Mouse (Mus musculus) lung, postnatal 36 days (tissue): Measurements from ENCODE around the gene Mpv17l2.

Experiments used
- DNase-seq: peaks from one replicate; pipeline ENCODE4 v3.0.0; 2022; ENCODE audit warnings: mixed read lengths

The Mpv17l2 gene

DNA sequence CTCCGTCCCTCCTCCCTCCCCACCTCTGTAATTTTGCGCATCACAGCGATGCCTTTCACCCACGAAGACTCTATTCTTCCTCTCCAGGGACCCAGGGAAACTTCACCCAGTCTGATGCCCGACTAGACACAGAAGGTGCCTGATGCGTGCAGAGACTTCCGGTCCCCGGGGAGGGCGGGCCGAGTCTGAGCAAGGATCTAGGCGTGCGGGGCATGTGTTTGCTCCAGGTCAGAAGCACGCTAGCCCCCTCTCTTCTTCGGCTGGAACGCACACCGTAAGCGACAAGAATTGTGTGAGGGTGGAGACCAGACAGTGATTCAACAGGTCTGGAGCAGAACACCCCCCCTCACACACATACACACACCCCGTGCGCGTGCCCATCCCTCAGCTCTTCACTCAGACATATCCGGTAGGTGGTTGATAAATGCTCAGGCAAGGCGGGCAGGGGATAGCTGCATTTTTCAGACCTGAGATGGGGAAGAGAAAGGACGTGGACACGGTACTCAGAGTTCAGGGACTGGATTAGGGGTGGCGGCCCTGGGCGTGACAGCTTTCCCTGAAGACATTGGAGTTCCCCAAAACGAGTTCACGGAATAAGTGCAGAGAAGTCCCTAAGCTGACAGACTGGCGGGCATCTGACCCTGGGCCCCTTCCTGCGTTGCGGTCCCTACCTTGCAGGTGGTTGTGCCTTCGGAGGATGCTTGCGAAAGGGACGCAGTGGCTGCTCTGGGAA lies 5.3 kb upstream of the Mpv17l2 start:
- peak; percentile 76 for DNase-seq

DNA sequence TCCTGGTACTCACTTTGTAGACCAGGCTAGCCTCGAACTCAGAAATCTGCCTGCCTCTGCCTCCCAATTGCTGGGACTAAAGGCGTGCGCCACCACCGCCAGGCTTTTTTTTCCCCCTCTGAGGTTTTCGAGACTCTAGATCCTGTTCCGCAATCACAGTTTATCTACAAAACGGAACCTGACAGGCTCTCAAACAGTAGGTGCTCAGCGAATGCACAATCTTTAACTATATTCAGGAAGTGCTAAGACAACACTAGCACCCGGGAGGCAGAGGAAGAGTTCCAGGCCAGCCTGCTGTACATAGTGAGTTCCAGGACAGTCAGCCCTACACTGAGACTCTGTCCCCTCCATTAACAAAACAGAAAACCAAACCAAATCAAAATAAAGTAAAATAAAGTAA lies 4.6 kb upstream of the Mpv17l2 start:
- DNase-seq = no peak

DNA sequence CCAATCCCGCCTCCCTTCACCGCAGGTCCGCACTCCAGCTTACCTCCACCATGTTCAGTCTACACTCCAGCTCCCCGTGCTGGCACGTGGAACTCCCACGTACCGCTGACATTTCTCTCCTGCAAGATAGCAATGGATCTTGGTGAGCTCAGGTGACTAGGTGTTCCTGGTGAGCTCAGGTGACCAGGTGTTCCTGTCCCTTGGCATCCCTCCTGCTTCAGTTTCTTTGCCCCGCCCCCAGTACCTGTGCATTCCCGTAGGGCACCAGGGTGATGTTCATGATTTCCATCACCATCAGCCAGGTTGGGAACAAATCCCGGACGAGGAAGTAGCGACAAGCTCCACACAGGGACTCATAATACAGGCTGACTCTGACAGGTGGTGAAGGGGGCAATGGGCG lies 3.9 kb upstream of the Mpv17l2 start:
- DNase-seq = no peak

DNA sequence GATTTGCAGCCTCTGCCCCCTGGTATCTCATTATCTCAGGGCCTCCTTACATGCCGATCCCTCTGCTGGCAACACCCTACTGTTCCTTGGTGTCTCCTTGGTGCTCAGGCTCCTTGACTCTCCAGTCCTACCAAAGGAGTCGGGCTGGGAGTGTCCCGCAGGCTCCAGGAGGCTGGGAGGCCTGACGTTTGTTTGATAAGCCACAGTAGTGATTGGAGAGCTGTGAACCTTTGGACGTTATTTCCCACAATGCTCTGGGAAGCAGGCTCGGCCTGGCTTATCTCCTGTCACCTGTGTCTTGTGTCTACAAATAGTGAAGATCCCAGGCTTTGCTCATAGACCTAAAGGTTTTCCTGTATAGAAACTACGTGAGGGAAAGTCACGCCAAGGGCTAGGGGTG lies 3.3 kb upstream of the Mpv17l2 start:
- no peak for DNase-seq

DNA sequence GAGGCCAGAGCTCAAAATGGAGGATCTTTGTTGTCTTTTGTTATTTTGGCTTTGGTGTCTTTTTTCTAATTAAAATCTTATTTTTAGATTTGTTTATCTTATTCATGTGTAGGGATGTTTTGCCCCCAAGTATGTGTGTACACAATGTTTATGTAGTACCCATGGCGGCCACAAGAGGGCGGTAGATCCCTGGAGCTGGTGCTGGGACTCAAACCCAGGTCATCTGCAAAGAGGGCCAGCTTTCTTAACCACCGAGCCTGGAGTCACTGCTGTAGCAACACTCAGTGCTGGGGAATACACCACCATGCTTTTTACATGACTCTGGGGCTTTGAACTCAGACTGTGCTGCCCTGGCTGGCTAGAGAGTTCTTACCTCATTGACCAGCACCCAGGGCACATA lies 2.6 kb upstream of the Mpv17l2 start:
- peak; percentile 76 for DNase-seq

DNA sequence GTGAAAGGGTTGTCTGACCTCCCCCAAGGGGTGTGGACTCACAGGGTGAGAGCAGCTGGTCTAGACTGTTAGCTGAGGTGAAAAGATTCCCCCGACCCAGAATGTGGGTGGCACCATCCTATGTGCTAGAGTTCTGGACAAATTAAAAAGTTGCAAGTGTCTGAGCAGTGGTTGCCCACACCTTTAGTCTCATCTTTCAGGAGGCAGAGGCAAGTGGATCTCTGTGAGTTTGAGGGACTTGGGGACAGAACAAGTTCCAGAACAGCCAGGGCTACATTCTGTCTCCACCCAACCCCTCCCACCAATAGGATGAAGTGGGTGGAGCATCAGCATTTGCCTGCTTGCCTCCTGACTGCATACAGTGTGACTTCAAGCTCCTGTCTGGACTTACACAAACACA lies 1.4 kb upstream of the Mpv17l2 start:
- no peak for DNase-seq

DNA sequence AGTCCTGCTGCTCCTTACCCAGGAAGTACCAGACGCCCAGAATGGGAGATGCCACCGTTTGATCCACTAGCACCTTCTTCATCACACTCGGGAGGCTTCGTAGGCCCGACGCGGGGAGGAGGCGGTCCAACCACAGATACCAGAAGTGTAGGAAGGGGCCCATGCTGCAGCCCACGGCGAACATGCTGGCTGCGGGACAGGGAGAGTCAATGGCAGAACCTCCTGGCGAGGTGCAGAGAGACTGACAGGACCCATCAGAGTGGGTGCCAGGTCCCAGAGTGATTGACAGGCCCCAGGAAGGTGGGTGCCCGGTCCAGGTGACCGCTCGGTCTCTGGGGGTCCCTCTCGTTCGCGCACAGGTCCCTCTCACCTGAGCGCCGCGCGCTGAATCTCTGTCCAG lies 396 bp downstream of the Mpv17l2 start:
- no peak for DNase-seq

DNA sequence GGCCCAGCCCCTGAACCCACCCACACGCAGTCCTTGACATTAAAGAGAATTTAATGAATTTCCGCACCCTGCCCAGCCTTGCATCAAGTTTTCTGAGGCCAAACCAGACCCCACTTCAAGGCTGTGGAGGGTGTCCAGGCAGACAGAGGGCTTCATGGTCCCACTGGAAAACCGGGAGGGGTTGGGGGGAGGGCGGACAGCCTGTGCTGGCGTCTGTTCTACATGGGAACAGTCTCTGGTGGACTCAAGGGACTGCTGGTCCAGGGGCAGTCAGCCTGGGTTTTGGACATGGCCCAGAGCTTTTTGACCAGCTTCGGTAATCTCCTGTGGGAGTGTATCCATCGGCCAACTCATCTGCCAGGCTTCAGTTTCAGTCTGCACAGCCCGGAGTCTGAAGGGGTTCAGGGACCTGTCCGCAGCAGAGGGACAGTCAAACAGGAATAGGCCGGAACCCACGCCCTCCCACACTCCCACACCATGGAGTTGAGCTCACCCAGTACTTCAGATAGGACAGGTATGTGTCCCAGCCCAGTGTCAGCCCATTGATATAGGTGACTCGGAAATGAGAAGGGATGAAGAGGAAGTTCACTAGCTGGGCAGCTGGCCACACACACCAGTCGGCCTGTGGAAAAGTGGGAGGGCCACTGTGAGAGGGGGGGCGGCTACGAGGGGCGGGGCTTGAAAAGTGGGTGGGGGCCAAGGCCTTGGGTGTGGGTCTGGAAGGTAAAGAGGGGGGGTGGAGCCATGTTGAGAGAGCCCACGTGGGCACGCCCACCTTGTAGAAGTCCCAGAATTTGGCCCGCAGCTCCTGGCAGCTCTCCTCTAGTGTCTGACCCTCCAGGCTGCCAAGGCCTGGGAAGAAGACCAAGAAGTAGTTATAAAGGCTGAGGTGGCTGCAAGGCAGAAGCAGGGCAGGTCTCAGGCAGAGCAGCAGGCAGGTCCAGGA lies 1.9 kb downstream of the Mpv17l2 start:
- DNase-seq = peak; percentile 84

DNA sequence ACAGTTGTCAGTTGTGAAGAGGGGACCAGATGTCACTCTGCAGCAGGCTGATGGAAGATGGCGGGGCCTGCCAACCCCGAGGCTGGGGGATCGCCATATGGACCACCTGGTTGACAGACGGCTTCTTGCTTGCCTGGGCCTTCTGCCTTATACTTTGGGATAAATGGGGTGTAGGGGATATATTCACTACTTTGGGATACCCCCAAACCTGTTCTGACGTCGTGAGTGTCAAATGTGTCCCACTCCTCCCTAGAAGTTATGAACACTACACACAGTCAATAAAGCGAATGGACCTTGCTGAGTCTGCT lies 2.5 kb downstream of the Mpv17l2 start:
- DNase-seq = no peak

DNA sequence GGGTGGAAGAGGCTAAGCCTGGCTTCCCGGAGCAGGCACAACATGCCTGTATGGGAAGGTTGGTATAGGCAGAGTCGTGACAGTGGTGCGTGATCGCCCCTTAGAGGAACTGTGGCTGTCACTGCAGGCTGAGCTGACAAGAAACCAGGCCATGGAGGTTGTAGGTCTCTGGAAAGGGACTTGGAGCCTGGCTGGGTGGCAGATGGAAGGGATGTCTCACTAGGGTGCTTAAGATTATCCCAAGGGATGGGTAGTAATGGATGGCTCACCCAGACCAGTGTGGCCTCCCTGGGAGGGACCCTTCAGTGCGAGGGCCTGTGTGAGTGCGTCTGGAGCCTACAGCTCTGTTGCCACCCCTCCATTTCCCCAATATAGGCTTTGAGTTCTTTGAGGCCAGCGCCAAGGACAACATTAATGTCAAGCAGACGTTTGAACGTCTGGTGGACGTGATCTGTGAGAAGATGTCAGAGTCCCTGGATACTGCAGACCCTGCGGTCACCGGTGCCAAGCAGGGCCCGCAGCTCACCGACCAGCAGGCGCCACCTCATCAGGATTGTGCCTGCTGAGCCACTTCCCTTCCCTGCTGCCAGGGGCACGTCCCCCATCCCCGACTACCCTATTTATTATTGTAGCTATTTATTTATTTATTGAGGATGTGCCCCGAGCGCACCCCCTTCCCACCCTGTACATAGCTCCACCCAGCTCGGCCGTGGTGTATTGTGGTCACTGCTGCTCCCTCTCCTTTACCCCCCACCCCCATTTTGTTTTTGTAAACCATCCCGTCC lies 3.0 kb downstream of the Mpv17l2 start:
- no peak for DNase-seq

DNA sequence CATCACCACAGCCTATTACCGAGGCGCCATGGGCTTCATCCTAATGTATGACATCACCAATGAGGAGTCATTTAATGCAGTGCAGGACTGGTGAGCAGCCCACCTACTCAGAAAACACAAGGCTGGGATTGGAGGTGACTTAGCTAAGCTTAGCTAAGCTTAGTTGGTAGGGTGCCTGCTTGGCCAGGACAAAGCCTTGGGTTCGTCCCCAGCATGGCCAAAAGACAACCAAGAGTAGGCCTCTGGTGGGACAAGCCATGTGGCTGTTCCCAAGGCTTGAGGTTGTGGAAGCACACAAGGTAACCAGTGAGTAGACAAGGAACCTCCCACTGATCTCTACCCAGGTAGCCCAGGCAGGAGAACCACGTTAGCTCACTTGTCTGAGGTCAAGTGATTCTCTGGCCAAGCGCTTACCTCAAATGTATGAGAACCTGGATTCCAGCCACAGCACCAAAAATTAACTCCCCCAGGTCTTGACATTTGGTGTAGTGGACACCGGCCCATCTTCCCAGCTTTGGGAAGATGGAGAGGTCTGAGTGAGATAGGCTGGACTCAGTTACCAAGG lies 4.2 kb downstream of the Mpv17l2 start:
- no peak for DNase-seq

DNA sequence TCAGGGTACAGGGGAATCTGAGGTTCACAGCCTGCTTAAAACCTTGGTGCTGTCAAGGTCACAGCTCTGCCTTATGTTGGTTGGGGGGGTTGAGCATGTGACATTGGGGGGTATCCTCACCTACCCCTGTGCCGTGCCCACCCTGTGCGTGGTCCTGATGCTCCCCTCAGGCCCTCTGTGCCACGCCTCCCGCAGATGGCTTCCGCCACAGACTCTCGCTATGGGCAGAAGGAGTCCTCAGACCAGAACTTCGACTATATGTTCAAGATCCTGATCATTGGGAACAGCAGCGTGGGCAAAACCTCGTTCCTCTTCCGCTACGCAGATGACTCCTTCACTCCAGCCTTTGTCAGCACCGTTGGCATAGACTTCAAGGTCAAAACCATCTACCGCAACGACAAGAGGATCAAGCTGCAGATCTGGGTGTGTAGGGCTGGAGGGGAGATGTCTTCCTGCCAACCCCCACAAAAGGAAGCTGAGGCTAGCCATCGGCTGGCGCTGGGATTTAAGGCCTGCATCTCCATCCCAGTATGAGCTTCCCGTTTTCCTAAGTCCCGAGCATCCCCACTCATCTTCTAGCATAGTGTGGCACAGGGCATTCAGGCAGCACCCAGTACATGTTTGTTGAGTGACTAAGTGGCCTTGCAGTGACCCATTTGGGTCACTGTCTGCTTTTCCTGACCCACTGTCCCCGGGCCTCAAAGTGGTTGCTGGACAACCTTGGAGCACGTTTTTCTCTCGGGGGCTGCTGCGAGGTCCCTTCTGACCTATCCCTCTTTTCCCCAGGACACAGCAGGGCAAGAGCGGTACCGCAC lies 4.9 kb downstream of the Mpv17l2 start:
- DNase-seq = no peak

DNA sequence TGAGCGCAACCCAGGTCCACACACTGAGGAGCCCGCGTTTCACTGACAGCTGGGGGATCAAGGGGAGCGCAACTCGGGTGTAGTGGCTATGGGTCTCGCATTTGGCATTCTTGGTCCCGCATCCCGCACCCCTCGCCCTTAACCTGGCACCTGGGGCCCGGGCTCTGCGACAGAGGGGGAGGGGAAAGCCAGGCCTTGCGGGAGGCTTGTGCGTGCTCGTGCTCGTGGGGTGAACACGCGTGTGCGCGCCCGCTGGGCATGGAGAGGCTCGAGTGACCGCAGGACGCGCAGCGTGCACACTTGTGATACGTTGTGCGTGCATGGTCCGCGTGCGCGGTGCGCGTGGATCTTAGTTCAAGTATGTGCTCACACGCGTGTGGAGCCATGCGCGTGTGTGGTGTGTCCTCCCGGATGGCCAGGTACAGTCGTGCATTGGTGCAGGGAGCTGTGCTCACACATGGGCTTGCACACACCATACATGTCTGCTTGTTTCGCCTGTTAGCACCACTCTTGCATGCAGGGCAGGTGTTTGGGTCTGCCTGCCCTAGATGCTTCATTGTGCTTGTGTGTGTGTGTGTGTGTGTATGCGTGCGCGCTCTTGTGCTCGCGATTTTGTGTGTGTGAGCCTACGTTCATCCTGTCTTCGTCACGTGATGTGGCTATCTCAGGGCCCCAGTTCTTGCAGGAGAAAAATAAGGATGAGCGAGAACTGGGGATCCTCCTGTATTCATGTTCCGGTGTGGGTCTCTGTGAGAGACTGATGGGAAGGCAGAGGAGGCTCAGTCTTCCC lies 5.7 kb downstream of the Mpv17l2 start:
- no peak for DNase-seq

DNA sequence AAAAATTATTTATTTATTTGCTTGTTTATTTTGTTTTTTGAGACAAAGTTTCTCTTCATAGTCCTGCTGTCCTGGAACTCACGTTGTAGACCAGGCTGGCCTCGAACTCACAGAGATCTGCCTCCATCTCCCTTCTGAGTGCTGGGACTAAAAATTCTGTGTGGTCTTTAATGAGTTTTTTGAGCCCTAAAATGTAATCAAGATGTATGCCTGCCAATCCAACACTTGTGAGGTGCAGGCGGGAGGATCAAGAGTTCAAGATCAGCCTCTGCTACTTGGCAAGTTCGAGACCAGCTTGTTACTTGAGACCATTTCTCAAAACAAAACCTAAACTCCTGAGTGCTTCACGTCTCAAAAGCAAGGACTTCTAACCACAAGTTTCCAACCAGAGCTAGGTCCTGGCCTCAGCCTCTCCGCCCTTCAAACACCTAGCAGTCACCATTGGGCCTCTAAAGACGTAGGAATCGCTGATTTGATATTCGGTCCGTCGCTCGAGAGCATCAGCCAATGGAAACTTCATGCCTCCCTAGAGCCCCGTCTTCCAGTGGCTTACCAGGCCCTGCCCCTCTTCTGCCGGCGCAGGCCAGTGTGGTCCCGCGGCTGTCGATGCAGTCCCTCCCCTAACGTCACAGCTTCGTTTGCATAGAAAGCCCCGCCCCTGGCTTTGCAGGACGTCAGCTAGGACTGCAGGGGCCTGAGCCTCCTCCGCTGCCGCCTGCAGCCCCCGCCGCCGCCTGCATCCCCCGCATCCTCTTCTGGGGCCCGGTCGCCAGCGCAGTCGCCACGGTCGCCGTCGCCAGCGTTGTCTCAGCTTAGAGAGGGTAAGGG lies 6.5 kb downstream of the Mpv17l2 start, which contains the start of gene Rab3a:
Gene Rab3a, plus strand, starts transcription at position 637 of the 828 bp plus-strand sequence.
- peak; percentile 99 for DNase-seq

DNA sequence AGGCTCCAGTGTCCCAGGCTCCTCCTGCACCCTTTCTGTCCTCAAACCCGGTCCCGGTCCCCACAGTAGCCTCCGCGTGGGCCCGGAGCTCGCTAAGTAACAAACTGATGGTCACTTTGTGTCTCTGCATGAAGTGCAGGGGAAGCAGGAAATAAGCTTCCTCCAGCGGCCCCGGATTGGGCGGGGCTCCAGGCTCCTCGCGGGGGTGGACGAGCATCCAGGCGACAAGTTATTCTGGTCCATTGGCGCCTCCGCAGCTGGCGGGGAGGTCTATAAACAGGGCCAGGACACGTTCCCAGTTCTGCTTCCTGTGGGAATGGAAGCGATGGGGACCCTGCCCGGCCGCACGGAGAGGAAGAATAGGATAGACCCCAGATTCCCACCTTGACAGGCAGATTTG lies 7.6 kb downstream of the Mpv17l2 start:
- DNase-seq = peak; percentile 94

DNA sequence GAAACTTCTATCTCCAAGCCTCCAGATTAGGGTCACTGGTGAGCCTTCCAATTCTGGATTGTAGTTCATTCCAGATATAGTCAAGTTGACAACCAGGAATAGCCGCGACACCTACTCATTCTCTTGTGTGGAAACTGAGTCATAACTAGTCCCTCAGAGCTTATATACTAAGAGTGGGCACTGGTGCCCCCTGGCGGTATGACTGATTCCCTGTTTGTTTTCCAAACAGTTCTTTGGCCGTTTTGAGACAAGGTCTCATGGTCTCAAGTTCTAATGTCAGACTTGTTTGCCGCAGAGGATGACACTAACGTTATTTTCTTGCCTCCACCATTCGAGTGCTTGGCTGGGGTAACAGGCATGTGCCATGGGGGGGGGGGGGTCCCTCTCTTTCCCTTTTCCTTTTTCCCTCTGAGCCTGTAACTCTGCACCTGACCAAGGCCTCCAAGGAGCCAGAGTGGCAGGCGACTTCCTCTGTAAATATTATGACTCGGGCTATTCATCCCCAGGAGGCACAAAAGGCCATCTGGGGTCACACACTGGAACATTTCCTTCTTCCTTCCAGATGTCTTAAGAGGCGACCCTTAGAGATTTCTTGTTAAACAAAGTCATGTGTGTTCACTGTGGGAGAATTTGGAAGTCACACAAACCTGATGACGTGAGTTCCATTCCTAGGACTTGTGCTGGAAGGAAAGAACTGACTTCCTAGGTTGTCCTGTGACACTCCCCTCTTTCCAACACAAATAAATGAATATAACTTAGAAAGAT lies 8.6 kb downstream of the Mpv17l2 start:
- DNase-seq = peak; percentile 95

DNA sequence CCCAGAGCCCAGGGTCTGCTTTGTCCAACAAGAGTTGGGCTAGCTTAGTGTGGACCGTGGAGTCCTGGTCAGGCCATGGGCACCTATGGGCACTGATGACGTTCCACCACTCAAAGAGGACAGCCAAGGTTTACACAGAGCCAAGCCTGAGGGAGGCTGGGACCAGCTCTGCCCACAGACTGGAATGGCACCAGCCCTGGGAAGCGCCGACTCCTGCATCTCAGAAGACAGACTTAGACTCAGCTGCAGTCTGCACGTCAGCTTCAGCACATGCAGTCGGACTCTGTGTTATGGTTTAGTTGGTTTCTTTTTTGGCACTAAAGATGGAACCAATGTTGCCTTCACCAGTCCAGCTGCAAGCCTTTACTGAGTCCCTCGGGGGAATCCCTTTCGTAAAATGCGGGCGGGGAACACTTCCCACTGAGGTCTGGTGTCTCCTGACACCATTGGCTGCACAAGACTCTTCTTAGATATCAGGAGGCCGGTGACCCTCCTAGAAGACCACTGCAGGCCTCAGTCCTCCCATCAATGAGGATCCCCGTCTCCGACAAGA lies 10.5 kb downstream of the Mpv17l2 start:
- DNase-seq = no peak

DNA sequence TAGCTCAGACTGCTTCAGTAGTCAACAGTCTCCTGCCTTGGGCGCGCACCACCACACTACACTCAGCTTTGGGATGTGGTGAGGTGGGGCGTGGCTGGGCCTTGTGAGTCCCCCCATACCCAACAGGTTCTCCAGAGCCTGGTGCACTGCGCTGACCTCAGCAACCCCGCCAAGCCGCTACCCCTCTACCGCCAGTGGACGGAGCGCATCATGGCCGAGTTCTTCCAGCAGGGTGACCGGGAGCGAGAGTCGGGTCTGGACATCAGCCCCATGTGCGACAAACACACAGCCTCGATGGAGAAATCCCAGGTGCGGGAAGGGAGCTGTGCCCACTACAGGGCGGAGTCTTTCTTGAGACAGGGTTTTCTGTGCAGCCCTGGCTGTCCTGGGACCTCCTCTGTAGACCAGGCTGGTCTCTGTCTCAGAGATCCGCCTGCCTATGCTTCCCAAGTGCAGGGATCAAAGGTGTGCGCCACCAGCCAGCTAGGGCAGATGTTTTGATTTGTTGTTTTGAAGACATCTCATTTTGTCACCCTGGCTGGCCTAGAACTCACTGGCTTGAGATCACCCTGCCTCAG lies 11.6 kb downstream of the Mpv17l2 start:
- DNase-seq = no peak
